Mouse (Mus musculus) bone marrow macrophage, adult 2 months (primary cell): ENCODE data around the gene Fbxw14. TPM values are rescaled to one million over a fixed set of nuclear protein-coding genes. Genes with fewer than 3 reads are reported as not detected.
"Not testable (repeated sequence)": the region's sequence is repeated elsewhere in the genome, so short reads cannot be mapped to it uniquely, and the experiment has no call there.

Experiments used
- H3K27ac ChIP-seq: 2 replicates; pipeline ENCODE4 v1.5.1; 2012; ENCODE audit warnings: low read depth, low read length; ENCODE audit not compliant: insufficient read depth
- H3K4me1 ChIP-seq: 2 replicates; pipeline ENCODE4 v1.6.1; 2012; ENCODE audit warnings: low read length; ENCODE audit not compliant: control insufficient read depth, insufficient read depth
- H3K4me3 ChIP-seq: 2 replicates; pipeline ENCODE4 v1.5.1; 2012; ENCODE audit warnings: mild to moderate bottlenecking, low read length, moderate library complexity; ENCODE audit not compliant: insufficient read depth
- CTCF ChIP-seq: IDR thresholded peaks from 2 replicates; pipeline ENCODE4 v1.5.1; 2012; ENCODE audit warnings: low read depth, mild to moderate bottlenecking, low read length, moderate library complexity
- POLR2A ChIP-seq: IDR thresholded peaks from 2 replicates; pipeline ENCODE4 v1.6.1; 2012; ENCODE audit warnings: mild to moderate bottlenecking, low read depth, low read length, borderline replicate concordance
- polyA plus RNA-seq: library from polyadenylated mRNA; stranded (reverse); fragments of >200 nt; gene quantifications from 2 replicates; pipeline ENCODE4 v1.2.4, GENCODE M21; 2012; ENCODE audit not compliant: missing spikeins, insufficient read depth, insufficient read length

The Fbxw14 gene
- not detected in 2 replicates for polyA plus RNA-seq

DNA sequence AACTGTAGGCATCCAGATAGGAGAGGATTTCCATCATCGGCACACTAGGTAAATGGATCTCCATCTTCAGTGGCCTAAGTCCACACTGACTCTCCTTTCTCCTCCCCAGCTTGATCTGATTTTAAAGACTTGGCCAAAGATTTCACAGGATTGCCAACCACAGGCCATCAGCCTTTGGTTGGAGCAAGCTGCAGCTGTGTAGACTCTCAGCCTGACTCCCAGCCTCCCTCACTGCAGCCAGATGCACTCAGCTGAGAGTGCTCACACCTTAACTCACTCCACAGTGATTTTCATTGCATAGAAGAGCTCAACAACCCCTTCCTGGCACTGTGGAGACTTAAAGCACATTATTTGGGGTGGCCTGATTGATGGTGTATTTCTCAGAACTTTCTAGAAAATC is at the start of gene Fbxw14:
TSS of gene Fbxw14 (minus strand) at position 101 of the 400 bp plus-strand sequence.
- not testable (repeated sequence) for H3K4me1 ChIP-seq, H3K27ac ChIP-seq, H3K4me3 ChIP-seq

DNA sequence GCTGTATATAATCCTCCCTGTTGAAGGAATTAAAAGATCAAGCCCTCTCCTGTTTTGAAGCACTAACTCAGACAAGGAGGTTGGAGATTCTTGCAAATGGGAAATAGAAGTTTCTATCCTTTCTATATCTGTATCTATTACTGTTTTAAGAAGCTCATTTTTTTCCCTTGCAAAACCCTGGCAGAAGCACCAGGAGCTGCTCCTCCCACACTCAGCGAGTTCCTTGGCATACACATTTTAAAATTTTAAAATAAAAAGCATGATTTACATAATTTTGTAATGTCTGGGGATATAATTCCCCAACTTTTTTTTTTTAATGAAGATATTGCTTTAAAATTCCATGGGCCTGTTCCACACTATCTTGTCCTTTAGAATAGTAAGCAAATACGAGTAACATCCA is 24.4 kb downstream of the Fbxw14 start:
- H3K27ac ChIP-seq, result no peak overlapping the region
- TF ChIP-seq POLR2A (no peak), CTCF (no peak)
- no peaks in the 10 kb centered on the region for H3K4me1 ChIP-seq
- no peak overlapping the region for H3K4me3 ChIP-seq

DNA sequence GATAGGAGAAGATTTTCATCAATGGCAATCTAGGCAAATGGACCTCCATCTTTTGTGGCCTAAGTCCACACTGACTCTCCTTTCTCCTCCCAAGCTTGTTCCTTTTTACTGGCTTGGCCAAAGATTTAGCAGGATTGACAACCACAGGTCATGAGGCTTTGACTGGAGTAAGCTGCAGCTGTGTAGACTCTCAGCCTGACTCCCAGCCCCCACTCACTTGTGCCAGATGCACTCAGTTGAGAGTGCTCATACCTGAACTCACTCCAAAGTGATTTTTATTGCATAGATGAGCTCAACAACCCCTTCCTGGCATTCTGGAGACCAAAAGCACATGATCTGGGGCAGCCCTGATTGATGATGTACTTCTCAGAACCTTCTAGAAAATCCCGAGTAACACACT is 52.8 kb downstream of the Fbxw14 start, which contains the start of gene Fbxw20:
TSS of gene Fbxw20 (minus strand) at position 101 of the 400 bp plus-strand sequence.
- H3K27ac ChIP-seq, result no peak within 1 kb of the TSS
- TF ChIP-seq CTCF (no peak), POLR2A (no peak)

More for the DNA sequence above, 52.8 kb downstream of the Fbxw14 start, which contains the start of gene Fbxw20:
- Histone ChIP-seq H3K4me3 (no peak within 1 kb of the TSS), H3K4me1 (no peaks in the 10 kb centered on the region)

Other genes with a start within 250 kb of the Fbxw14 start
- gene Shisa5, start 249.1 kb downstream of the Fbxw14 start, polyA plus RNA-seq, result 324 and 428 TPM in 2 replicates
- gene Trex1, start 227.9 kb downstream of the Fbxw14 start, polyA plus RNA-seq, result 88.4 and 110 TPM in 2 replicates
- 7.2 and 9.9 TPM in 2 replicates for gene Atrip, start 213.6 kb downstream of the Fbxw14 start, polyA plus RNA-seq
- gene Ccdc51, start 205.2 kb downstream of the Fbxw14 start, polyA plus RNA-seq, result 6.4 and 8.8 TPM in 2 replicates
- 299 and 308 TPM in 2 replicates for gene Tma7, start 205.1 kb downstream of the Fbxw14 start, polyA plus RNA-seq
- not detected in 2 replicates for gene Plxnb1, start 192.3 kb downstream of the Fbxw14 start, polyA plus RNA-seq
- gene Fbxw21, start 125.6 kb downstream of the Fbxw14 start, polyA plus RNA-seq, result not detected in 2 replicates
- not detected in 2 replicates for gene Fbxw13, start 91.7 kb downstream of the Fbxw14 start, polyA plus RNA-seq
- gene Fbxw20, start 52.9 kb downstream of the Fbxw14 start, polyA plus RNA-seq, result not detected in 2 replicates
- gene Fbxw28, start 52.0 kb upstream of the Fbxw14 start, polyA plus RNA-seq, result not detected in 2 replicates
- not detected in 2 replicates for gene Fbxw22, start 116.6 kb upstream of the Fbxw14 start, polyA plus RNA-seq
- not detected in 2 replicates for gene Fbxw16, start 161.5 kb upstream of the Fbxw14 start, polyA plus RNA-seq
- not detected in 2 replicates for gene Fbxw19, start 208.2 kb upstream of the Fbxw14 start, polyA plus RNA-seq